Mouse (Mus musculus) CH12.LX (cell line): Measurements from ENCODE around the gene Gm48551. TPM values are rescaled to one million over a fixed set of nuclear protein-coding genes. Genes with fewer than 3 reads are reported as not detected.

Experiments used
- DNase-seq: peaks from one replicate; pipeline ENCODE4 v3.0.0-alpha.2; 2013; ENCODE audit errors: extremely low read depth
- H3K27ac ChIP-seq: 2 replicates; pipeline ENCODE4 v1.5.1; 2012; ENCODE audit warnings: low read depth, mild to moderate bottlenecking, control low read depth, moderate library complexity; ENCODE audit not compliant: insufficient read depth
- H3K27me3 ChIP-seq: replicated peaks from 2 replicates; pipeline ENCODE3; 2012; ENCODE audit warnings: inconsistent platforms
- H3K36me3 ChIP-seq, 2 experiments: replicated peaks in 1 of 2; 2 replicates each; pipeline versions ENCODE3 to v1.6.1; 2012; ENCODE audit warnings: inconsistent platforms in 1 of 2, low read length in 1 of 2, mild to moderate bottlenecking in 1 of 2, mixed read lengths in 1 of 2, moderate library complexity in 1 of 2; ENCODE audit not compliant: control insufficient read depth in 1 of 2, insufficient read depth in 1 of 2
- H3K4me1 ChIP-seq, 2 experiments: 2 replicates each; pipeline ENCODE4 v1.6.1; 2012; ENCODE audit warnings: inconsistent platforms in 1 of 2, moderate library complexity in 1 of 2; ENCODE audit not compliant: insufficient read depth in 2 of 2, control insufficient read depth in 1 of 2
- H3K4me2 ChIP-seq: 2 replicates; pipeline ENCODE4 v1.6.1; 2012; ENCODE audit warnings: low read depth, mild to moderate bottlenecking, control low read depth; ENCODE audit not compliant: poor library complexity, insufficient read depth, severe bottlenecking
- H3K4me3 ChIP-seq, 3 experiments: fragments of 150-350 bp in 1 of 3; sonication (generic) in 1 of 3; replicated peaks in 1 of 3; 2 replicates each; pipeline versions ENCODE3 to v1.5.1; 2011 to 2012; ENCODE audit warnings: low read depth in 2 of 3, low read length in 2 of 3, mild to moderate bottlenecking in 2 of 3, moderate library complexity in 2 of 3, control low read depth in 1 of 3, improper control_type of control experiment in 1 of 3, inconsistent platforms in 1 of 3, mixed read lengths in 1 of 3; ENCODE audit not compliant: poor library complexity in 1 of 3
- H3K79me2 ChIP-seq: replicated peaks from 2 replicates; pipeline ENCODE4 v1.6.1; 2012; ENCODE audit warnings: mild to moderate bottlenecking, moderate library complexity; ENCODE audit not compliant: control insufficient read depth, poor library complexity, insufficient read depth, severe bottlenecking; ENCODE audit errors: extremely low read depth
- H3K9ac ChIP-seq: 2 replicates; pipeline ENCODE4 v1.6.1; 2012; ENCODE audit warnings: low read depth, mild to moderate bottlenecking, control low read depth, moderate library complexity; ENCODE audit not compliant: insufficient read depth
- H3K9me3 ChIP-seq: replicated peaks from 2 replicates; pipeline ENCODE3; 2012; ENCODE audit warnings: low read length, inconsistent platforms, mixed read lengths
- CHD1 ChIP-seq: IDR thresholded peaks from 2 replicates; pipeline ENCODE4 v1.6.1; 2012; ENCODE audit warnings: low read depth, low read length, improper control_type of control experiment, inconsistent platforms
- CTCF ChIP-seq, 2 experiments: IDR thresholded peaks in 1 of 2; conservative IDR thresholded peaks in 1 of 2; 2 replicates each; pipeline ENCODE4 v1.5.1; 2011 to 2012; ENCODE audit warnings: low read depth in 2 of 2, low read length in 2 of 2, improper control_type of control experiment in 1 of 2, inconsistent platforms in 1 of 2, mild to moderate bottlenecking in 1 of 2, moderate library complexity in 1 of 2
- ELF1 ChIP-seq: IDR thresholded peaks from 2 replicates; pipeline ENCODE4 v1.6.1; 2014; ENCODE audit warnings: low read depth, mild to moderate bottlenecking, inconsistent platforms, low read length, improper control_type of control experiment
- EP300 ChIP-seq: IDR thresholded peaks from 2 replicates; pipeline ENCODE4 v1.6.1; 2011; ENCODE audit warnings: low read length, improper control_type of control experiment
- ETS1 ChIP-seq: conservative IDR thresholded peaks from 2 replicates; pipeline ENCODE4 v1.6.1; 2012; ENCODE audit warnings: low read depth, mild to moderate bottlenecking, inconsistent platforms, low read length, improper control_type of control experiment, moderate library complexity
- GABPA ChIP-seq: IDR thresholded peaks from 2 replicates; pipeline ENCODE4 v1.6.1; 2012; ENCODE audit warnings: low read depth, low read length, improper control_type of control experiment, inconsistent platforms; ENCODE audit not compliant: insufficient replicate concordance
- JUN ChIP-seq: IDR thresholded peaks from 2 replicates; pipeline ENCODE4 v1.6.1; 2011; ENCODE audit warnings: low read depth, mild to moderate bottlenecking, low read length, improper control_type of control experiment, moderate library complexity; ENCODE audit not compliant: insufficient read depth
- JUND ChIP-seq: conservative IDR thresholded peaks from 2 replicates; pipeline ENCODE4 v1.6.1; 2011; ENCODE audit warnings: low read depth, low read length, improper control_type of control experiment
- KAT2A ChIP-seq: IDR thresholded peaks from 2 replicates; pipeline ENCODE4 v1.6.1; 2012; ENCODE audit warnings: low read length, improper control_type of control experiment, inconsistent platforms; ENCODE audit not compliant: insufficient replicate concordance
- MAFK ChIP-seq: IDR thresholded peaks from 2 replicates; pipeline ENCODE4 v1.6.1; 2011; ENCODE audit warnings: low read length, improper control_type of control experiment; ENCODE audit not compliant: insufficient replicate concordance
- MAX ChIP-seq: IDR thresholded peaks from 2 replicates; pipeline ENCODE4 v1.6.1; 2011; ENCODE audit warnings: low read length, improper control_type of control experiment
- MXI1 ChIP-seq: IDR thresholded peaks from 2 replicates; pipeline ENCODE4 v1.6.1; 2011; ENCODE audit warnings: mild to moderate bottlenecking, low read depth, low read length, improper control_type of control experiment
- NELFE ChIP-seq: IDR thresholded peaks from 2 replicates; pipeline ENCODE4 v1.6.1; 2011; ENCODE audit warnings: low read depth, low read length, improper control_type of control experiment
- RAD21 ChIP-seq: IDR thresholded peaks from 2 replicates; pipeline ENCODE4 v1.6.1; 2011; ENCODE audit warnings: low read depth, mild to moderate bottlenecking, low read length, improper control_type of control experiment, moderate library complexity
- SIN3A ChIP-seq: IDR thresholded peaks from 2 replicates; pipeline ENCODE4 v1.6.1; 2012; ENCODE audit warnings: low read length, improper control_type of control experiment, inconsistent platforms
- TCF12 ChIP-seq: IDR thresholded peaks from 2 replicates; pipeline ENCODE4 v1.6.1; 2014; ENCODE audit warnings: low read depth, mild to moderate bottlenecking, inconsistent platforms, low read length, improper control_type of control experiment
- ZC3H11A ChIP-seq: IDR thresholded peaks from 2 replicates; pipeline ENCODE4 v1.6.1; 2012; ENCODE audit warnings: low read depth, mild to moderate bottlenecking, inconsistent platforms, low read length, improper control_type of control experiment
- dilution Hi-C: fragments of 300-500 bp; cut with MboI; formaldehyde crosslinking; loops from 2 replicates; pipeline ENCODE4 v1.14.3; 2020; ENCODE audit warnings: low sequenced_read_pairs; ENCODE audit not compliant: extremely low pct_unique_long_range_greater_than_20kb, extremely low pct_ligation_motif_present
- in situ Hi-C: fragments of 300-500 bp; cut with MboI; formaldehyde crosslinking; loops from 3 replicates; pipeline ENCODE4 v1.14.3; 2019; ENCODE audit warnings: low sequenced_read_pairs, low pct_ligation_motif_present, low pct_unique_long_range_greater_than_20kb, mixed read lengths
- polyA plus RNA-seq: library from polyadenylated mRNA; unstranded; fragments of >175 nt; gene quantifications from 2 replicates; pipeline ENCODE4 v1.2.1, GENCODE M21; 2012; ENCODE audit warnings: low read depth; ENCODE audit not compliant: insufficient read length
- total RNA-seq, 2 experiments: library from RNA; depleted of rRNA; stranded (reverse); fragments of 300-350 nt in 1 of 2; fragments of >200 nt in 1 of 2; gene quantifications; 2 replicates each; pipeline ENCODE4 v1.2.3; 2012 to 2014

Gene Gm48551
- total and polyA plus RNA-seq, 3 experiments = 1.0 to 3.4 (median 1.2) TPM

DNA sequence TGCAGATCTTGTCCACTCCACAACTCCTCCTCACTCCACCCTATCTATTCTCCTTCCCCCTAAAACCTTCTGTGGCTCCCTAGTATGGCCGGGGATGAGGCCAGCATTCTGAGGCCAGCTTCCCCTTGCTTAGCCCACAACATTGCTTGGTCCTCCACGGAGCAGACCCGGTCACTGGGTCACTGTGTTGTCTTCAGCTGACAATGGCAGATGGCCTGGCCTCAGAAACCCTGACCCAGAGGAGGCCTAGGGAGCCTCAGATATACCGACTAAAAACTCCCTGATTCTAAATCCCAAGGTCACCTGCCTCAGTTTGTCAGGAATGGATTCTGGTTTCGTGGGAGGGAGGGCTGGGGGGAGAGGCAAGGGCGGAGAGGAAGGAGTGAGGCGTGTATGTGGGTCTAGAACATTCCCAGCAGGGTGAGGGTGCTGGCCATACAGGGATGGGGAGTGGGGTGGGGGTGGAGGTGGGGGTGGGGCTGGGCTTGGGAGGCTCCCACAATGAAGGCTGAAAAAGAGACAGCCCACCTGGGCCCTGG is 18.0 kb downstream of the Gm48551 start:
- in situ Hi-C loops = no loop called here
- dilution Hi-C loops = no loop called here
- no peak overlapping the region for H3K4me3 ChIP-seq
- no peaks in the 10 kb centered on the region for H3K79me2 ChIP-seq
- no peaks in the 10 kb centered on the region for H3K27me3 ChIP-seq
- H3K27ac ChIP-seq = no peak overlapping the region
- no peak overlapping the region for H3K9ac ChIP-seq
- H3K4me2 ChIP-seq = no peak overlapping the region
- H3K9me3 ChIP-seq = no peaks in the 10 kb centered on the region
- peaks cover 68 to 75% of the 10 kb centered on the region in 2 experiments for H3K36me3 ChIP-seq
- H3K4me1 ChIP-seq = peaks cover 10 to 25% of the 10 kb centered on the region in 2 experiments
- no peak for DNase-seq
- TF ChIP-seq ZC3H11A (no peak), KAT2A (no peak)

DNA sequence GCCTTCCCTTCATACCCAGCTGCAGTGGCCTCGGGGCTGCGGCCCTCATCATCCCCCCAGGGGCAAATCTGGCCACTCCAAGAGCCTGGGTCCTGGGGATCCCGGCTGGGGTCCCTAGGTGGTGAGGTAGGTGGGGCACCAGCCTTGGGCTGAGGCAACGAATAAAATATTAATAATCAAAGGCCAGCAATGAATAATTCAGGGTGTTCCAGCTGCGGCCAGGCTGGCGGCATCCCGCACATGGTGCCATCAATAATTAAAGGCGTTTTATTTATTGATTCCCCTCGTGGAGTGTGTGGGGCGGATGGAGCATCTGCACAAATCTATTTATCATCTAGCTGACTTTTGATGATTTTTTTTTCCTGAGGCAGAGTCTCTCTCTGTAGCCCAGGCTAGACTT is 19.2 kb downstream of the Gm48551 start:
- H3K4me2 ChIP-seq = no peak overlapping the region
- dilution Hi-C loops (no loop called here), in situ Hi-C loops (no loop called here)
- H3K79me2 ChIP-seq = no peaks in the 10 kb centered on the region
- H3K36me3 ChIP-seq = peaks cover 76 to 79% of the 10 kb centered on the region in 2 experiments
- H3K9ac ChIP-seq = no peak overlapping the region
- no peaks in the 10 kb centered on the region for H3K27me3 ChIP-seq
- no peaks in the 10 kb centered on the region for H3K9me3 ChIP-seq
- H3K27ac ChIP-seq = no peak overlapping the region
- H3K4me3 ChIP-seq = no peak overlapping the region
- no peak for TF ChIP-seq MXI1
- no peak for TF ChIP-seq ETS1
- TF ChIP-seq RAD21 = no peak
- TF ChIP-seq GABPA = no peak
- no peak for TF ChIP-seq CTCF (conservative IDR thresholded peaks at IDR 0.05 in 1 of 2, IDR thresholded peaks at IDR 0.05 in 1 of 2; ENCODE audit: low read depth in 2 of 2, low read length in 2 of 2)
- no peak for TF ChIP-seq NELFE
- DNase-seq = no peak
- H3K4me1 ChIP-seq = peaks cover 16 to 37% of the 10 kb centered on the region in 2 experiments

DNA sequence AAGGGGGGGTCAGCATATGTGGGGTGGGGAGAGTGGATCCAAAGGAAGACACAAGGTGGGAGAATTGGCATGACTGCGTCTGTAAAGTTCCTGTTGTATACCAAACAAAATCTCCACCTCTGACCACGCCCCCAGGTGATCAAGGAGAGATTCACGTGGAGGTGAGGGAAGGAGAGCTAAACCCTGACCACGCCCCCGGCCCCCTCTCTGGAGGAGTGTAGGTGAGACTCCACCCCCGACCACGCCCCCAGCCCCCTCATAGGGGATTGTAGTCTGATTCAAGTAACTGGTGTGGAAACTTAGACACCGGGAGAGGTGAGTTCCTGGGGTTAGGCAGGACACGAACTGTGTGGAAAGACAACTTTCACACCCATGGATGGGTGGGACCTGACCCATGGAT is 19.8 kb downstream of the Gm48551 start:
- H3K4me3 ChIP-seq = no peak overlapping the region
- no peaks in the 10 kb centered on the region for H3K27me3 ChIP-seq
- no peak overlapping the region for H3K27ac ChIP-seq
- no peak overlapping the region for H3K4me2 ChIP-seq
- H3K9ac ChIP-seq = no peak overlapping the region
- in situ Hi-C loops = no loop called here
- H3K9me3 ChIP-seq = no peaks in the 10 kb centered on the region
- no peak for TF ChIP-seq NELFE
- no peak for TF ChIP-seq ELF1
- TF ChIP-seq RAD21 = no peak
- no peak for TF ChIP-seq SIN3A
- no peak for TF ChIP-seq JUN
- no peak for TF ChIP-seq EP300
- no peak for TF ChIP-seq KAT2A
- TF ChIP-seq ZC3H11A = no peak
- no peak for TF ChIP-seq MAFK
- no peak for TF ChIP-seq JUND
- no peak for TF ChIP-seq MAX
- no peak for TF ChIP-seq CHD1
- no peak for TF ChIP-seq TCF12
- H3K79me2 ChIP-seq = no peaks in the 10 kb centered on the region
- H3K36me3 ChIP-seq = peaks cover 78 to 80% of the 10 kb centered on the region in 2 experiments
- dilution Hi-C loops = no loop called here
- H3K4me1 ChIP-seq = peaks cover 20 to 43% of the 10 kb centered on the region in 2 experiments
- DNase-seq = no peak
